Mouse (Mus musculus) forebrain, postnatal 0 days (tissue): ENCODE data around the gene Amotl1. TPM values are rescaled to one million over a fixed set of nuclear protein-coding genes. Genes with fewer than 3 reads are reported as not detected.

Source experiments
- ATAC-seq: fragments of 200-750 bp; cut with Nextera tagmentation; 2 replicates; pipeline ENCODE4 v1.8.0; 2017; ENCODE audit warnings: mild to moderate bottlenecking, moderate library complexity
- DNase-seq: peaks from one replicate; pipeline ENCODE4 v3.0.0-alpha.2; 2015
- H3K27ac ChIP-seq: fragments of 300-500 bp; sonication (generic); 2 replicates; pipeline ENCODE4 v1.5.1; 2014; ENCODE audit warnings: low read depth, mild to moderate bottlenecking, antibody characterized with exemption, low read length, moderate library complexity, mixed read lengths
- H3K27me3 ChIP-seq: fragments of 300-500 bp; sonication (generic); 2 replicates; pipeline ENCODE4 v1.6.1; 2014; ENCODE audit warnings: mild to moderate bottlenecking, low read length, mixed read lengths; ENCODE audit not compliant: insufficient read depth
- H3K36me3 ChIP-seq: fragments of 300-500 bp; sonication (generic); 2 replicates; pipeline ENCODE4 v1.6.1; 2014; ENCODE audit warnings: mild to moderate bottlenecking, moderate library complexity; ENCODE audit not compliant: insufficient read depth
- H3K4me1 ChIP-seq: fragments of 300-500 bp; sonication (generic); 2 replicates; pipeline ENCODE4 v1.6.1; 2014; ENCODE audit warnings: antibody characterized with exemption; ENCODE audit not compliant: insufficient read depth
- H3K4me2 ChIP-seq: fragments of 300-500 bp; sonication (generic); 2 replicates; pipeline ENCODE4 v1.6.1; 2014; ENCODE audit warnings: low read depth, mild to moderate bottlenecking, moderate library complexity
- H3K4me3 ChIP-seq: fragments of 300-500 bp; sonication (generic); 2 replicates; pipeline ENCODE4 v1.5.1; 2014; ENCODE audit warnings: low read depth, low read length, mixed read lengths
- H3K9ac ChIP-seq: fragments of 300-500 bp; sonication (generic); 2 replicates; pipeline ENCODE4 v1.6.1; 2014; ENCODE audit warnings: mild to moderate bottlenecking
- H3K9me3 ChIP-seq: fragments of 300-500 bp; sonication (generic); 2 replicates; pipeline ENCODE4 v1.6.1; 2016; ENCODE audit warnings: low read length
- CTCF ChIP-seq: sonication (generic); IDR thresholded peaks from 2 replicates; pipeline ENCODE4 v1.5.1; 2016; ENCODE audit warnings: antibody characterized with exemption, control low read depth, low read depth
- WGBS: fragments of 180-500 bp; shearing (Covaris S2); extraction: QIAGEN DNeasy Blood & Tissue Kit; methylation state at CpG from one replicate; pipeline ENCODE4 v1.1.7; 2014; 5-methylcytosine and 5-hydroxymethylcytosine counted together
- polyA plus RNA-seq: library from polyadenylated mRNA; unstranded; fragments of >200 nt; fragmentation: Nextera tagmentation; extraction: Ambion mirVana; gene quantifications from 2 replicates; pipeline ENCODE4 v1.2.1, GENCODE M21; 2015
- total RNA-seq: library from RNA; depleted of rRNA; stranded (reverse); fragments of >200 nt; gene quantifications from 2 replicates; pipeline ENCODE4 v1.2.3, GENCODE M21; 2014

Gene Amotl1
- total and polyA plus RNA-seq, 2 experiments from 2014 or later, result 5.2 to 31.4 TPM

DNA sequence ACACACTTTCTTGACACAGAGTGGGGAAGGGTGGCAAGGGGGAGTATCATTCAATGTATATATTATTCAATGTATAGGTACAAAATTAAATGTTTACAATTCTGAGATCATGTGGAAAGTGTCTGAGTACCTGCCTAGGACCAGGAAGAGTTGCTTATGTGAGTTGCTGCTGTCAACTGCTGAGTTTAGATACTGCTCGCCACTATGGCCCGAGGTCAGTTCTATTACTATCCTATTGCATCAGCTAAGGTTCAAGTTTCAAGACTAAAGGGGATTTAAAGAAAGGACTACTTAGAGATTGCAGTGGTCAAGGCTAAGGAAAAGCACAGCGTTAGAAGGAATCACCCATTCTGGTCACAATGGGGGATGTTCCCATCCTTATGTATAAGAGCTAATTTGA lies 18.9 kb downstream of the Amotl1 start:
- Histone ChIP-seq H3K9ac (no peak overlapping the region), H3K4me2 (no peak overlapping the region), H3K36me3 (no peaks in the 10 kb centered on the region), H3K27ac (no peak overlapping the region), H3K4me1 (no peaks in the 10 kb centered on the region), H3K27me3 (no peaks in the 10 kb centered on the region), H3K9me3 (no peaks in the 10 kb centered on the region), H3K4me3 (no peak overlapping the region)
- 88% methylated on average over 3 of the region's 3 CpGs for WGBS
- TF ChIP-seq CTCF, result no peak
- DNase-seq (no peak), ATAC-seq (no peak)

DNA sequence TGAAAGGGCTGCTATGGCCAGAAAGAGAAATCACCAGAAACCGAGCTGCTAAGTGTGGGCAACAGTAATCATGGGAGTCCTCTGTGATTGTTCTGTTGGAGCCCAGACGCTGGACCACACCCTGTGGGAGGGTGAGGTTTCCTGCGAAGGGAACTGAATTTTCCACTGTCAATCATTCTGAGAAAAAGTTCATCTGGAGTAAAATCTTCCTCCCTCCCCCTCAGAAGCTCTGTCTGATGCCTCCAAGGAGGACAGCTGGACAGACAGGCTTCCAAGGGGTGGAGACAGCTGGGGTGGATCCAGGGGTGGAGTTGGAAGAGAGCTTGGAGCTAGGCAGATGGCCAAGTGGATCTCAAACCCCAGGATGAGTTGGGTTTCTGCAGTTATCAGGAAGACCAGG lies 19.8 kb downstream of the Amotl1 start:
- ATAC-seq (no peak), DNase-seq (no peak)
- Histone ChIP-seq H3K9me3 (no peaks in the 10 kb centered on the region), H3K4me1 (no peaks in the 10 kb centered on the region), H3K9ac (no peak overlapping the region), H3K36me3 (no peaks in the 10 kb centered on the region), H3K27me3 (no peaks in the 10 kb centered on the region), H3K27ac (no peak overlapping the region), H3K4me3 (no peak overlapping the region), H3K4me2 (no peak overlapping the region)
- no peak for TF ChIP-seq CTCF
- WGBS, result 48% methylated on average over 3 of the region's 3 CpGs

DNA sequence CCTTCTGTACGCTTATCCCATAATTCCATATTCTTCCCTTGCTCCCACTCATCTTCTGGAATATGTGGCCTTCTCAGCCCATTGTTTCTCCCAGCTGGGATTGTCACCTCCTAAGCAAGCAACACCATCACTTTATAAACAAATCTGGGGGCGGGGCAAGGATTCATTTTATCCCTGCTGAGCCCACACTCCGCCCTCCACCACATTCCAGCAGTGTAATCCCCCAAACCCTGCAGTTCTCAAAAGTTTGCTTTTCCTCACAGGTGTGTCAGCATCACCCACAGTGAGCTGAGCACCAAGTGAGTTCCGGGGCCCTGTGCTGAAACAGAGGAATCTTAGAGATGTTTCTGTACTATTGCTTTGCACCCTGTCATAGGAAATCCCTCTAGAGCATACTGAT lies 20.9 kb downstream of the Amotl1 start:
- no peak for DNase-seq
- no peaks in the 10 kb centered on the region for H3K36me3 ChIP-seq
- no peak for ATAC-seq
- no peaks in the 10 kb centered on the region for H3K27me3 ChIP-seq
- H3K4me1 ChIP-seq, result no peaks in the 10 kb centered on the region
- H3K4me2 ChIP-seq, result no peak overlapping the region
- H3K4me3 ChIP-seq, result no peak overlapping the region
- WGBS, result 60% methylated on average over 4 of the region's 4 CpGs
- no peak overlapping the region for H3K9ac ChIP-seq
- no peak overlapping the region for H3K27ac ChIP-seq
- no peak for TF ChIP-seq CTCF
- H3K9me3 ChIP-seq, result no peaks in the 10 kb centered on the region

DNA sequence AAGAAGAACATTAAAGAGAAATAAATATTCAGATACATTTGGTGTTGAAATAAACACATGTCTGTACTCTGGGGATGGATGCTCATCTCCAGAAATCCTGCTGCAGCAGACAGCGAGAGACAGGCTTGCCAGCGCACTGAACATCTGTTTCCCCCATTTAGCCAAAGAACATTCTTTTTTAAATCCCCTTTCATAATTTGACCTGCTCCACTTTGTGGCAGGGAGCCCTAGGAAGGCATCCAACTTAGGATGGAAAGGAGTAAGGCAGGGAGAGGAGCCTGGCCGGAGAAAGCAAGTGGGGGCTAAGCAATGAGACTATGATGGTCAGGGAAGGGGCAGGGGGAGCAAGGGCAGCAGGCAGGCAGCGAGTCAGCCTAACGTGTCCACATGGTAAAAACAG lies 21.6 kb downstream of the Amotl1 start:
- Histone ChIP-seq H3K4me2 (no peak overlapping the region), H3K27me3 (no peaks in the 10 kb centered on the region), H3K9me3 (no peaks in the 10 kb centered on the region), H3K27ac (no peak overlapping the region), H3K4me1 (no peaks in the 10 kb centered on the region), H3K4me3 (no peak overlapping the region), H3K36me3 (no peaks in the 10 kb centered on the region), H3K9ac (no peak overlapping the region)
- 57% methylated on average over 5 of the region's 5 CpGs for WGBS
- DNase-seq (no peak), ATAC-seq (no peak)
- TF ChIP-seq CTCF, result no peak

DNA sequence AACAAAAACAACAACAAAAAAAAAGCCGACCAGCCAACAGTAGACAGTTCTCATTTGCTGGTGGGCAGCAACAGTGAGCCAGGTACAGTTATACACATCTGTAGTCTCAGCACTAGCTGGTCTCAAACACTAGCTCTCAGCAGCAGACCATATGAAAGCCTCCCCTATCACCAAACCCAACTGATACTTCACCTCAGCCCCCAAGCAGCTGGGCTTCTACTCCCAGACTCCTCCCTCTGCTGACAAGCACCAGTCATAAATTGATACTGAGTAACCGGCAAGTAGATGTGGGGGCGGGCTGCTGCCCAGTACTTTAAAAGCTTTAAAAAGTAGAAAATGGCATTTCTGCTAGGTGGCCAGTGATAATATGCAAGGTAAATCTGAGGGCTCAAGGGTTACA lies 22.0 kb downstream of the Amotl1 start:
- WGBS, result 78% methylated on average over 3 of the region's 3 CpGs
- no peak overlapping the region for H3K4me3 ChIP-seq
- no peak overlapping the region for H3K27ac ChIP-seq
- no peak overlapping the region for H3K4me2 ChIP-seq
- DNase-seq (no peak), ATAC-seq (no peak)
- H3K36me3 ChIP-seq, result no peaks in the 10 kb centered on the region
- H3K9ac ChIP-seq, result no peak overlapping the region
- no peaks in the 10 kb centered on the region for H3K4me1 ChIP-seq
- TF ChIP-seq CTCF, result no peak
- H3K27me3 ChIP-seq, result no peaks in the 10 kb centered on the region
- H3K9me3 ChIP-seq, result no peaks in the 10 kb centered on the region

DNA sequence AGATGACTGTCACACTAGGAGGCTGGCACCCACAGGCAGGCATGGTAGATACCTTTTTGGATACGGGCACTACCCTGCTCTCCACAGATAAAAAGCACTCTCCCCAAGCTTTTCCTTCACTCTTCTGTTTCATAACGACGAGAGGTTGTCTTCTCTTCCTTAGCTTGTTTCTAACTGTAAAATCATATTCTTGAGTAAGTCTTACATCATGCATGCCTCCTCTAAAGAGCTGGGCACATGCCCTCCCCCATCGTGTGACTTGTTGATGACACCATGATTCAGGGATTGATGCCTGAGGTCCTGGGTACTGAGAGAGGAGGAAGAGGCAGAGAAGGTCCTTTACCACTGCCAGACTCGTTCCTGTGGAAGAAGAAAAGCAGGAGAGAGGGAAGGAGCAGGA lies 24.7 kb downstream of the Amotl1 start:
- 78% methylated on average over 5 of the region's 5 CpGs for WGBS
- TF ChIP-seq CTCF, result no peak
- ATAC-seq, result no peak
- H3K36me3 ChIP-seq, result no peaks in the 10 kb centered on the region
- no peak for DNase-seq
- no peaks in the 10 kb centered on the region for H3K27me3 ChIP-seq
- no peak overlapping the region for H3K9ac ChIP-seq
- H3K9me3 ChIP-seq, result no peaks in the 10 kb centered on the region
- H3K4me3 ChIP-seq, result no peak overlapping the region
- no peak overlapping the region for H3K27ac ChIP-seq
- no peaks in the 10 kb centered on the region for H3K4me1 ChIP-seq
- no peak overlapping the region for H3K4me2 ChIP-seq

DNA sequence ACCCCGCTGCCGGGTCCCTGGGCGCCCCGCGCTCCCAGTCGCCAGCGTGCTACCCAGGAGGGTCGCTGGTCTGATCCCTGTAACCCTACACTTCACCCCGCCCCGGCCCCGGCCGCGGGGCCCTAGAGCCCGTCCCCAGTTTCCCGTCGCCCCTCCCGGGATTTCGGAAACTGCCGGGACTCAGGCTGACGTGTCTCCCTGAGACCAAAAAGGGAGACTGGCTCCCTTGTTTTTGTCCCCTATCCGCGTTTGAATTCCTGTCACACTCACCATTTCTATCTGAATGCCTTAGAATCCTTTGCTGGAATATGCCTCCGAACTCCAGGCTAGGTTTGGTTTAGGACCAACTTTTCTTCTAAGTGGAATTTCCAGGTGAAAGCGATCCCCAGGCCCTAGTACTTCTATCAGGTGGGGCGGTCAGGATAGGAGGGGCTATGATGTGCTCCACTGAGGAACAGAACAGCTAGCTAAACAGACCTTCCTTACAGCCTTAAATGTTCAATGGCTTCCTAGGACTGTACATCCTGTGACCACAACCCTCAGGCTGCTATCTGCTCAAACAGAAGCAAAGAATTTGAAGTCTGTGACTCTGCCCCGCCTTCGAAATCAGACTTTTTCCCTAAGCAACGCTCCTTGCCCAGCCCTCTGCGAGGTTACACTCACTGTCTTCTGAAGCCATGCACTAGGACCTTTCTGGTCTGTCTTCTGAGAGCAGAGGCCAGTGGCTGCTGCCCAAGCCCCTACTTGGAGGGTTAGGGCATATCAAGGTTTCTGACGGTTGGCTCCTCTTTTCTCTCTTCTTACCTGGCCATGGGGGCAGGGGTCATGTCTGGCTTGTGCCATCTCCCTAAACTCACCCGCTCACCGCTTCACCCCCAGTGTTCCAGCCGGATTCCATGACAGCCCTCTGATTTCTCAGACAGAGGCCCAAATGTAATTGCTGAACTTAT lies 29.6 kb downstream of the Amotl1 start:
- TF ChIP-seq CTCF, result no peak
- WGBS, result 10% methylated on average over 33 of the region's 33 CpGs
- ATAC-seq (peak; percentile 81), DNase-seq (peak; percentile 60)
- peak overlapping the region; percentile 70 for H3K4me3 ChIP-seq
- peaks cover 25% of the 10 kb centered on the region for H3K4me1 ChIP-seq
- H3K4me2 ChIP-seq, result peak overlapping the region; percentile 89
- peak overlapping the region; percentile 78 for H3K9ac ChIP-seq
- H3K36me3 ChIP-seq, result no peaks in the 10 kb centered on the region
- H3K27ac ChIP-seq, result peak overlapping the region; percentile 79
- H3K27me3 ChIP-seq, result no peaks in the 10 kb centered on the region
- H3K9me3 ChIP-seq, result no peaks in the 10 kb centered on the region
